Mouse (Mus musculus) CH12.LX (cell line): ENCODE results near the gene Gm49320.

Source experiments
- CHD2 ChIP-seq: IDR thresholded peaks from 2 replicates; pipeline ENCODE4 v1.6.1; 2011; ENCODE audit warnings: low read length, improper control_type of control experiment
- CTCF ChIP-seq, 2 experiments: IDR thresholded peaks in 1 of 2; conservative IDR thresholded peaks in 1 of 2; 2 replicates each; pipeline ENCODE4 v1.5.1; 2011 to 2012; ENCODE audit warnings: low read depth in 2 of 2, low read length in 2 of 2, improper control_type of control experiment in 1 of 2, inconsistent platforms in 1 of 2, mild to moderate bottlenecking in 1 of 2, moderate library complexity in 1 of 2
- MEF2A ChIP-seq: IDR thresholded peaks from 2 replicates; pipeline ENCODE4 v1.6.1; 2014; ENCODE audit warnings: low read depth, mild to moderate bottlenecking, inconsistent platforms, low read length, improper control_type of control experiment, borderline replicate concordance
- MYC ChIP-seq: IDR thresholded peaks from 2 replicates; pipeline ENCODE4 v1.6.1; 2011; ENCODE audit warnings: low read depth, mild to moderate bottlenecking, improper control_type of control experiment, low read length
- NELFE ChIP-seq: IDR thresholded peaks from 2 replicates; pipeline ENCODE4 v1.6.1; 2011; ENCODE audit warnings: low read depth, low read length, improper control_type of control experiment
- POLR2A ChIP-seq: IDR thresholded peaks from 2 replicates; pipeline ENCODE4 v1.6.1; 2011; ENCODE audit warnings: low read depth, mild to moderate bottlenecking, improper control_type of control experiment, low read length
- RCOR1 ChIP-seq: conservative IDR thresholded peaks from 2 replicates; pipeline ENCODE4 v1.6.1; 2012; ENCODE audit warnings: low read depth, mild to moderate bottlenecking, inconsistent platforms, low read length, improper control_type of control experiment

- TF ChIP-seq POLR2A (no peak), CTCF (conservative IDR thresholded peaks at IDR 0.05 in 1 of 2, IDR thresholded peaks at IDR 0.05 in 1 of 2; ENCODE audit: low read depth in 2 of 2, low read length in 2 of 2) (no peak), NELFE (no peak), CHD2 (no peak), MEF2A (no peak), RCOR1 (no peak), MYC (no peak)
Observed at GRCm38 (mm10) chr8:4226739-4227347, 11.8 kb upstream of the Gm49320 start, which contains the start of gene Lrrc8e.
